Mouse (Mus musculus) thymus, adult 2 months (tissue): Measurements from ENCODE around the gene Olfr1441.

Experiments
- CTCF ChIP-seq: fragments of 200-500 bp; IDR thresholded peaks from 2 replicates; pipeline ENCODE4 v1.5.1; 2012; ENCODE audit warnings: mild to moderate bottlenecking, control low read depth, low read length, moderate library complexity, borderline replicate concordance; ENCODE audit not compliant: control insufficient read depth, poor library complexity, insufficient read depth; ENCODE audit errors: extremely low read depth
- POLR2A ChIP-seq: fragments of 200-500 bp; IDR thresholded peaks from 2 replicates; pipeline ENCODE4 v1.6.1; 2012; ENCODE audit warnings: mild to moderate bottlenecking, low read length, control low read depth, moderate library complexity; ENCODE audit not compliant: control insufficient read depth, poor library complexity, insufficient read depth; ENCODE audit errors: extremely low read depth

GRCm38 (mm10) chr19:12445014-12445413 lies 27.8 kb downstream of the Olfr1441 start:
- TF ChIP-seq CTCF (no peak), POLR2A (no peak)
